Mouse (Mus musculus): ENCODE data around the gene Kcnj16.

The Kcnj16 gene

DNA sequence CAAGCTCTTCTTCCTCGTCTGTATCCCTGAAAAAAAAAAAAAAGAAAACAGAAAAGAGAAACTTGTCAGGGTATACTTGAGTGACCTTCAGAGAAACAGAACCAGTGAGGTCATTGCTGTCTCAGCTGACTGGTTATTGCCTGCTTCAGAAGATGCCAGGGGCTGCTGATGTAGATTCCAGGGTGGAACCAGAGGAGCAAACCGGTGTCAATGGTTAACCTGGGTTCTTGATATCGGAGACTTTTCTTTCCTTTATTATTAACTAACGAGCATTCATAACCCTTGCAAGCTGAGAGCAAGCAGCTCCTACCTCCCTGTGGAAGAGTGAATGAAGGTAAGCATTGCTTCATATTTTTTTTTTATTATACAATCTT is at the start of gene Kcnj16:
Gene Kcnj16, plus strand, starts transcription at position 272 of the 374 bp plus-strand sequence.
- peak; percentile 87 for DNase-seq

DNA sequence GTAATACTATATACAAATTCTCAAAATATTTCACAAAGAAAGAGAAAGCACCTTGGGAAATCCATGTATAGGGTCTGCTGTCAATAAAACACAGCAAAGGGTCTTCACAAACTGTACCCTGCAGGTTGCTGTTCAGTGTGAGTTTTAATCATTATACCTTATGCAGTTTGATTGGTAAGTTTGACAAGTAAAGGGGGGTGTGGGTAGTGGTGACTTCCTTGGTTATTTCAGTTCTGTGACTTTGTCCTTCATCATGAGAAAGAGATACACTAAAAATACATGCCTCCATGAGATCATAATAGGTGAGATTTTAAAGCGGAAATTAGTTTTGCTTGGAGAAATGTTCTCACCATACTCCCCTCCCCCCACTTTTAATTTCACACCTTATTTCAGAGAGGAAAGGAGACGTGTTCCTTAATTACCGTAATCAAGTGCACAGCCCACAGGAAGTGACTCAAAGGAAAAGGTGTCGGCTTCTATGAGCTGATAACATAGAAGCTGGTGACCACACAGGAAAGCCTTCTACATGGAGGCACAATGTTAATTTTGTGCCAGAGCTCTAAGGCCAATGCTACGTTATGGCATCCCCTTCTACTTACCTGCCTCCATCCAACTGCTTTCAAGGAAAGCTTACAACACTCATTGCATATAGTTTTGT is 48.9 kb upstream of the Kcnj16 start:
- DNase-seq = no peak

DNA sequence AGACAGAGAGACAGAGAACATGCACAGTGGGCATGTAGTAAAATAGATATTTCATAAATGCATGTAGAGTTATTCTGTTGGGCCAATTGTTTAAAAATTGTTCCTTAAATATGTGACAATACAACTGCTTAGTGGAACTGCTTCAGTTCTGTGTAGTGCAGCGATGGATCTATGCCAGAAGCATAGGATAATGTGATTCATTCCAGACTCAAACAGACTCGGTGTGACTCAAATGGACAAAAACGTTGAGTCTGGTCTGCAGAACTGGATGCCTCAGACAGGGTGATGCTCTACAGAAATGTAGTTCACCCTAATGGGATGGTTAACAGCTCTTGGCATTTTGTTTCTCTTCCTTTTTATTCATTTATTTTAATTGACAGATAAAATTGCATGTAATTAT is 32.1 kb upstream of the Kcnj16 start:
- no peak for DNase-seq

DNA sequence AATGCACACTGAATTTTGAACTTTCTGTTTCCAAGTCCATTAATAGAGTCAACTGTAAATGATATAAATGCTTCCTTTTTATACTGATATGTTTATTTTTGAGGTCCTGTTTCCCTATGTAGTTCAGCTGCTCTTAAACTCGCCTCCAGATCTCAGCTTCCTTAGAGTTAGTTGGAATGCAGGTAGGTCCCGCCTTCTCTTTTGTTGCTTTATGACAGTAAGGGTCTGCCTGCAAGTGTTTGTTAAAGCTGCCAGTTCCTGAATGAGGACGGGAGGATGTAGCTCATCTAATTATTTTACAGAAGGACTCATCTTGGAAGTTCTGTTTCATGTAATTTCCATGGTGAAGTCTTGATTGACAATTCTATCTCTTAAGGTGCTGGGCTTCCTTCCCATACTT is 25.6 kb upstream of the Kcnj16 start:
- DNase-seq = no peak

DNA sequence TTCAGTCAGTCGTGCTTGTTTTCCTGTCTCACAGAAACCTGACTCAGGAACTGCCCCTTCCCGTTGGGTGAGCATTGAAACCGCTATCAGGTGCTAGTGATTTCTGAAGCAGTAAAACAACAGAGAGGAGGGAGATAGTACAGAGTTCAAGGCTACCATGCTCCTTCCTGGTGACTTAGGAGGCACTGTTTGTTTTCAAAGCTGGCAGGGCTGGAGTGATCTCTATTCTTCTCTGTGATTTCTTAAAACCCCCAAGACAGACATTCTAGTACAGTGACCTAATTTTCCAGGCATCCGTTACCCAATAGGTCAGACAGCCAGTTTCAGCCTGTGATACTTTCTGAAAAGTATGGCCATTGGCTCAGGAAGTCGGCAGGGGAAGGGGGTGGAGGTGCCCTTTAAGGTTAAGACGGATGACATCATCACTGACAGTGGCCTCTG is 25.1 kb upstream of the Kcnj16 start:
- peak; percentile 19 for DNase-seq

DNA sequence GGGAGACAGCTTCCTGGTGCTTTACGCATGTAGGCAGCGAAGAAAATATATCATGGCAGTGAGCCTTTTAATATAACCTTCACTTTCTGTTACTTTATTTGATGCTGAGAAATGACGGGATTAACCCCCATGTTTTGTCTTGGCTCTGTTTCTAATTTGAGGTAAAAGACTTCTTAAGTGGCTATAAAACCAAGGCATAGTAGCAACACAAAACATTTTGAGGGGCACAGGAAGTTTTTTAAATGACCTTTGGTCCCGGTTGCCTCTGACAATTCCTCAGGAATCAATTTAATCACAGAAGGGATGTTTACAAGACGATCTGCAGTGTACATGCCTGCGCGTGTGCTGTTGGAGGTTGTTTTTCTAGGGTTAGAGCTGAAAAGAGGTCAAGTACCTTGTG is 11.2 kb upstream of the Kcnj16 start:
- no peak for DNase-seq

DNA sequence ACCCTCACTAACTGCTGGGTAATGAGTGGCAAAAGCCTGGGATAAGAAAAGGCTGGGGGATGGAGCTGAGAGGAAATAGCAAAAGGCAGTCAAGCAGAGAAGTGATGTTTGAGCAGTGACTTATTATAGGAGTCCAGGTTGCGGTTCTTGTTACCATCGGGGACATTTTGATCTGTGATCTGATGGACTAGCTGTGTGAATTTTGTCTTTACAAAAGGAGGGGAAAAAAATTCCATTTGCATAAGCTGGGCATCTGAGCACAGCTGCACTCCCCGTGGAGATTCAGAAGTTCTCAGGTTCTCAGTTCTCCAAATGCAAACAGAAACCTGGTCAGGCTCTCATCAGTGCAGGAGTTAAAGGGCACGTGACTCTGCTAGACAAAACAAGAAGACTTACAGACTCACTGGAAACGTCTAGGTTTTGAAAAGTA is 6.2 kb upstream of the Kcnj16 start:
- peak; percentile 52 for DNase-seq

DNA sequence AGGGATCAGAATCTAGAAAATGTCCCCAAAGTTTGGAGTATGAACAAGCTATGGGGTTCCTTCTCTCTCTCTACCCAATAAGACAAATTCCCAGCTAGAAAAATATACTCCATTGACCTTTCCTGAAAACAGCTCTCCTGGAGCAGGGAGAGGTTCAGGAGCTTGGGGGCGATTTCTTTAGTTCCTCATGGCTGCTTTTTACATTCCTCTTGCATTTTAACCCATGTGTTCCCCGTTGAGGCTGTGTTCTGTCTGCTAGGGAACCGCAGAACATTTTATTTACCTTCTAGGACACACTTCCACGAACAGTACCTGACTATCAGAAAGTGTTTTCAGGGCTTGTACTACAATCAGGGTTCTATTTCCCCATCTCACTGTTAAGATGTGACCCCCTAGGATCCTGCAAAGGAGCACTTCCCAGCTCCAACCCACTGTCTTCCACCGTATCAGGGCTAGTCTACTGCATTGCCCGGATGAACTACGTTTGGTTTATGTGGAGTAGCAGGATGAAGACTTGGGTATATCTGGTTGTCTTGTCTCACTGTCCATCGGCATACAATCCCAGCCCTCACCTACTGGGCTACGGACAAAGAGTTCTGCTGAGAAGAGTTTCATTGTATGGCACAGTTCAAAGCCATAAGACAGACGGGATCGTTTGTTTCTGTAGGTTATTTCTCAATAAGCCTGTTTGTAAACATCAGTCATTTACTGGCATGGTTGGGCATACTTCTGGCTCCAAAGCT is 643 bp upstream of the Kcnj16 start:
- peak; percentile 15 for DNase-seq

DNA sequence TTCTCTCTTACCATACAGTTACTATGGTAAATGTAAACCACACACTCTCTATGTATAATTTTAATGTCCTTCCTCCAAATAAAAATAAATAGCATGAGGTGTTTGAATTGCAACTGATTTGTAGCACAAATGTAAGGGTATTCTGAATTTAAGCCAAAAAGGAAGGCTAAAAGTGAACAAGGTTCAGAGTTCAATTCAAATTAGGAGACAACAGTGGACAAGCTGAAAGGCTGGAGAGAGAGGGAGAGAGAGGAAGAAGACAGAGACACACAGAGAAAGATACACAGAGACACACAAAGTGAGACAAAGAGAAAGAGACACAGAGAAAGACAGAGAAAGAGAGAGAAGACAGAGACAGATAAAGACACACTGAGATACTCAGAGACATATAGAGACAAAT is 1.1 kb downstream of the Kcnj16 start:
- no peak for DNase-seq

DNA sequence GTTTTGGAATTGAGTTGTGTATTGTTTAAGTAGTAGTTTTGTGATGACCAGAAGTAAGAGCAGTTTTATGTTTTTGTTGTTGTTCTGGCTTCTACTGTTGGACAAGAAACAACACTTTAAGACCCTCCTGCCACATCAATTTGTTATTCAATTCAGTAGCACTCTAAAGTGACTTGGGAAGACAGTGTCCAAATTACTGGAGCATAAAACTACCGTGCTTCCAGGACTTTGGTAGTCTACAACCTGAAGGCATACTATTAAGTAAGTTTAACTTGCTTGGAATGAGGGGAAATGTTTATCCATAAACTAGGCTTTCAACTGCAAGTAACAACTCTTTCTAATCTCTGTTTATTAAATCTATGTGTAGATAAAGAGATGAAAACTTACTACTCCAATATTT is 17.7 kb downstream of the Kcnj16 start:
- peak; percentile 32 for DNase-seq

DNA sequence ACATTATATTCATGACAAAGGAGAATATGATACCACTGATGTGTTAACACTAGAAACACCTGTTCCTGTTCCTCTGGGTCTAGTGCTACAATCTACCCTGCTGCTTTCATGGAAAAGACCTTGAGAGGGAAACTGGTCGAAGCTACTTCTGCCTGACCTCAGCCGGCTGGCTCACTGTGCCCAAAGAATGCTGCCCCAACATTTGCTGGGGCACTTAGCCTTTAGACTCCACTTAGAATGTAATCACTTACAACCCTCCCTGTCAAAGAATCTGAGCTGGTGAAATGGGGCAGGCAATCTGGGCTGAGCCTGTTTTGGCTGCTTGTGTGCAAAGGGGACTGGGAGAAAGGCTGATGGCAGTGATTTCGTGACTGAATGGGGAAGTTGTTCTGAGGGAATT is 18.1 kb downstream of the Kcnj16 start:
- peak; percentile 80 for DNase-seq

DNA sequence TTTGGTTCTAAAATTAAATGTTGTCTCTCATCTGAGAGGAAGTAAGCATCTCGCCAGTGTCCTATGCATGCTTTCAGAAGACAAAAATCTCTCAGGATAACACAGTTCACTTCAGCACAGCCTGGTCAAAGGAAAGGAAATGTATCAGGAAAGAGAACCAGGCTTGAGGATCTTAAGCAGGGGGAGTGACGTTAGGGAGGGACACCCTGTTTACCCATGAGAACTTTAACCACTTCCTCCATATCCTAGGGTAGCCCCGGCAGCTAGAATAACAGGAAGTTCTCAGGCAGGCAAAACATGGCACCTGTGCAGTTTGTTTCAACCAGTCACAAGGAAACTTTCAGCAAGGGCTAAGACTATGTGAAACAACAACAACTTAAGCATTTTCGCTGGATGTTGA is 25.8 kb downstream of the Kcnj16 start:
- DNase-seq = peak; percentile 25

DNA sequence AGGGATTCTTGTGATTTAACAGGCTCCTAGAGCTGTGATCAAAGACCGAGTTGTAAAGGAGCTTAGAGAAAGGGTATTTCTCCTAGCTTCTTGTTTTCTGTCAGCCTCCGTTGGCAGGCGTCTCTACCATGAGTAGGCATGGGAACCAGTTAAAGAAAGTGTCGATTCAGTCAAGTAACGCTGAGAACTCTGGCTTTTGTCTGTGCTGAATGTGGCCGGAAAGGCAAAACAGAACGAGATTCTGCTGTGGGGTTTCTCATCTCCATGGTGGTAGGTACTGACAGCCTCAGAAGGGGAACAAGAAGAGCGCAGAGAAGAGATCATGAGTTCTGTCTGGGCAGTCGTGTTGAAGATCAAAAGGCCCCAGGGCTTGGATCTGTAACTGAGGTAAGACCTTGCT is 29.4 kb downstream of the Kcnj16 start:
- no peak for DNase-seq

DNA sequence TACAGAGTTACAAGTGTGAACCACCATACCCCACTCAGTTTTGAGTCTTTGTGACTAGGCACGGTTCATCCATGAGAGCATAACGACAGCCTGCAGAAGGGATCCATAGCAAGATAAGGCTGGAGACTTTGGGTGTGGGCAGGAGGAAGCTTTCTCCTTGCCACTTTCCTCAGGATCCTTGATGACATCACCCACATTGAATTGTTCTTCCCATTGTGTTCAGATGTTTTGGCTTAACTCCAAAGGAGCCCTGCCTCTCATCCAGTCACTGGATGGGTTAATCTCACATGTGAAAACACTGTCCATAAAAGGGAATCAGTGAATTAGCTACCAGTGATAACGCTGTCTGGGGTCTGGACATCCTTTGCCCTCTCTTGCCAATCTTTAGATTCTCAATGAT is 37.3 kb downstream of the Kcnj16 start:
- DNase-seq = no peak

DNA sequence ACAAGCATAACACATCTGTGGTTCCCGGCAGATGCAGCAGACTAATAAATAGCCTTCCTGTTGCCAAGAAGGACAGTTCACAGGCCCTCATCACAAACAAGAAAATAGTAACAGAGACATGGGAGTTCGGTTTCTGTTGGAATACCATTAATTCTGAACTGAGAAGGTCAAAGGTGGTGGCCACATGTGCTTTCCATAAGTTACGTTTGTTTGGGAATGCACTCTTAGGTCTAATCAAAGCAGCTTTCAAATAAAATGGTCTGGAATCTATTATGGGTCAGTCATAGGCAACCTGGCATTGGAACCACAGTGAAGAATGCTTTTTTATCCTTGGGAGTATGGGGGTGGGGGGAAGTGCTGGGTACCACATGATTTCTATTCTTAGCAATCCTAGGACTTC is 41.6 kb downstream of the Kcnj16 start:
- no peak for DNase-seq

DNA sequence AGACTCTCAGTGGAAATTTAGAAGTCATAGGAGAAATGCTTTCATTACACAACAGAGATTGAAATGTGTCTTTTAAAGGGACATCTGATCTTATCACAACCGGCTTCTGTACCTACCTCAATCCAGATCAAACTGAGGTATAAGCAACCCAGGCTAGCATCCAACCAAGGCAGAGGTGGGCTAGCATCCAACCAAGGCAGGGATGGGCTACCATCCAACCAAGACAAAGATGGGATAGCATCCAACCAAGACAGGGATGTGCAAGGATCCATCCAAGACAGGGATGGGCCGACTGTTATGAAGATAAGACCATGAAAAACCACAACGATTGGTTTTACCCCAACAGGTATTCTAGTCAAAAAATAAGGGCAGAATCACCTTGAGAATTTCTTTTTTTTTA is 48.4 kb downstream of the Kcnj16 start:
- no peak for DNase-seq

DNA sequence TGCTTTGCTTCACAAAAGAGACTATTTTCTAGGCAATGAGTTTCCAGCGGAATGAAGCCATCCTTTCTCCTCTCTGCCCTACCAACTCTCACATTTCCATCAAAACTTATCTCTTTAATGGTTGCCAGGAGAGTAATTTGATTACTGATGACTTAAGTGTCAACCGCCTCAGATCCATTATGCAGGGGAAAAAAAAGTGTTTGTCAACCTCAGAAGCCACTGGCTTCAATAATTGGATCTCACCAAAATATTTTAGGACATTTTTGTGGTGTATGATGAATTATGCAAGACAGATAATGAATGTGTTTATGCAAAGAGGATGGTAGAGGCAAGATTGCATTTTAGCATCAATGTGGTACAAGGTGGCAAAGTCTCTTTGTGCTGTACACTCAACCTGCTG is 52.4 kb downstream of the Kcnj16 start:
- DNase-seq = no peak

DNA sequence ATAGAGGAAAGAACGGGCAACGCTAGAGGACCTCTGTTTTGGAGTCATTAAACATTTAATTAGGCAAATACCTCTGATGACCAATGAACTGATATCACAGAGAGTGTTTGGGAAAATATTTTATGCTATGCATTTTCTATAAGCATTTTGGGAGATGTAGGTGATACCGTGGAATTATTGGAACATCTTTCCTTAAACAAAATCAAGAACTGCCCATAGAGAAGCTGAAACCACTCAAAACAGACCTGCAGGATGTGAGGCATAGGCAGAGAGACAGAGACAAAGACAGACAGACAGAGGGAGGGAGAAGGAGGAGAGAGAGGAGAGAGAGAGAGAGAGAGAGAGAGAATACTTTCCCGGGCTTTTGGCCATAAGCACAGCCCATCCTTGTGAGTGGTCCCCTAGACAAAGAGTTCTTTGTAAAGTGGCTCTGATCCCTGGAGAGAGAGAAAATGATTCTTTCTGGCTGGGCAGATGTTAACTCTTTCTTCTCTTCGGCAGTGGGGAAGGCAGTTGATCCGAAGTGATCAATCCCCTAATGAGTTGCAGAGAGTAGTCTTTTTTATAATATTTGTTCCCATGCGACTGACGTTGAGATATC is 54.9 kb downstream of the Kcnj16 start:
- no peak for DNase-seq

DNA sequence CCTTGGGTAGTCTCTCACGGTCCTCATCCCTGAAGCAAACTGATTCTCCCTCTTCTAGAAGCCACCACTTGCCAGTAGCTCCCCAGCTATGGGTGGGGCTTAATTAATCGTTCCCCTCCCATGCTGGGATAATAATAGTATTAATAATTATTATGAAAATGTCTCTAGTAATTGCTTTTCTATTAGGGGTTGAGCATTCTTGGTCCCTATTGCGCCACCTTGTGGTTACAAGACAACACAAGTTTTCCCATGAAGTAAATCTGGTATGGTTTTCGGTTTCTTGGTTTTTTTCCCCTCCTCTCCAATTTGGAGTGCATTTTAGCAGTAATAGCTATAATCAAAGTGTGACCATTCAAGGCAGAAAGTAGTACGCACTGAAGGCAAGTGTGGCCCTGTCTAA is 74.3 kb downstream of the Kcnj16 start:
- peak; percentile 59 for DNase-seq

DNA sequence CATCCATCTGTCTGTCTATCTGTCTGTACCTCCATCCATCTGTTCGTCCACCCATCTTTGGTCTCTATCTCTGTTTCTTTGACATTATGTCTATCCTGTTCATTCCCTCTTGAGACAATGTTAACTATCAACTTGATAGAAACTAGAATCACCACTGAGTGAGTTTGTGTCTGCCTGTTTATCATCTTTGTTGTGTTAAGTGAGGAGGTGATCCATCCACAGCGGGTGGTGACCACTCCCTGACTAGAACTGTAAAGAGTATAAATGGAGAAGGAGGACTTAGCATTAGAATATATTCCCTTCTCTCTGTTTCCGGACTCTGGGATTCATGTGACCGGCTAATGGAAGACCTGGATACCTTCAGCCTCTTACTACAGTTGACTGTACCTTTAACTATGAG is 75.5 kb downstream of the Kcnj16 start:
- no peak for DNase-seq

DNA sequence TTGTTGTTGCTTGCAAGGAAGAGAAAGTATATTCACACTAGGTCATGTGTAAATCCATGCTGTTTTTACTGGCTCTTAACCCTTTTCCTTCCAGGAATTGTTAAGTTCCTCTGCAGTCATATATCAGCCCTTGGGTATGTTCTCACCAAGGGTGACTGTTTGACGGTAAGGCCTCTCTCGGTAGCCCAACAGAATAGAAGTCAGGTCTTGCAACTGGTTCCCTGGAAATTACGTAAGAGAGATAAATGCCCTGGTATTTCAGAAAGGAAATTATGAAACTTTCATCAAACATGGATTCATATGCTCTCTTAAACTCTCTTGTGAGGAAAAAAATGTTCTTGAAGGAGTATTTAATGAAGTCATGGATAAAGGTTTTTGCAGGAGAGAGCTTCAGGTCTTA is 86.4 kb downstream of the Kcnj16 start:
- DNase-seq = no peak

DNA sequence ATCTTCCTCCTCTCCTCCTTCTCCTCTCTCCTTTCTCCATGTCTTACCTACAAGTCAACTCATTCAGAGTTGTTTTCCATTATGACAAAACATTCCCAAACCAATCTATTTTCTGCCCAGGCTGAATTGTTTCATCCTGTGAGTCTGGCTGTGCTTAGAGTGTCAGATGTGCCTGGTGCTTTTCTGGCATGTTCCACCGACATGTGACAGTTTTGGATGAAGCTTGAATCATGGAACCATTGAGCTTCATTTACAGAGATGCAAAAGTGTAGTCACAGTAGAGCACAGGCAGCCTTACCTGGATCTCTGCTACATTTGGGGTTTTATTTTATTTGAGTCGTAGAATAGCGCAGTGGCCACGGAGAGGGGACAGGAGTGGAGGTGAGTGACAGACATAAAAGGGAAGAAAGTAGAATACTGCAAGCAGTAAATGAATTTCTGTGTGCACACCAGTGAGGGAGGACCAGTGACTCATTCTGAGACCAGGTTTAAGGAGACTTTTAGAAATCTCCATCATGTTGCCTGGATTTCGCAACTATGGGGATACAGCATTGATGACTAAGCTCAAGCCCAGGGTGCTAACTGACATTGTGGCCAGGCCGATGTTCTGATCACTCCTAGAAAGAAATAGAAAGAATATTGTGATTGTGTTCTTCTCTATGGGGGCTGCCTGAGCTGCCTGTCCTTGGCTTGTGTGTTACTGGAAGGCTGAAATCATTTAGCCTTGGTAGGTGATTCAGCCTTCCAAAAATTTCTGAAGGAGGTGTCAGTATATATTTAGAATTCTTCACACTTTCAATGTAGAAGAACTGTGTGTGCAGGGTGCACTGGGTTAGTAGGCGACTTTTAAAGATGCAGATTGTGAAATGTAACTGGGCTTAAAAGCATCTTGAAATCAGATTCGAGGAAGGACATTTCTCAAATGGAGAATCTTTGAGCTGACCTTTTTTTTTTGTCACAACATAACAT is 87.3 kb downstream of the Kcnj16 start:
- DNase-seq = no peak

DNA sequence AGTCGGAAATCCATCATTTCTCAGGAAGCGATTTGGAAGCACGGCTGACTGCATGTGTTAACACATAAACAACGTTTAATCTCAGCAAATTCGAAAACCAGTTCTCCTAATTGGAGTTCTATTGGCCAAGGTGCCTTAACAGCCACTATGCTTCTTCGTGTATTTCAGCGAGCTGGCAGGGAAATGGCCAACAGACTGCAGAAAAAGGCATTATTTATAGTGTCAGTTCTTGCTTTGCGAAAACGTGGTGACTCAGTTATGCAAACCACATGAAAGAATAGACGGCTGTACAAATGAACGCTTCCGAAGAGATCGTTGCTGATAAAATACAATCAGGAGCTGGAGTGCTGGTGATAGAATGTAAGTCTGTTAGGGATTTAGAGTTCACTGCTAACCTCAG is 88.2 kb downstream of the Kcnj16 start:
- no peak for DNase-seq

Measured in kidney, postnatal 14 days (tissue).